8 mouse cellular contexts compared by ENCODE assay signal in genomic region chr10:70521379-70521778, GRCm38 (mm10).
DNase-seq lines count a peak whose midpoint lies in the region; ATAC-seq lines count a peak whose summit lies in the region.

No protein-coding gene starts in this region.

- no peaks in the 10 kb centered on the region for H3K27me3 ChIP-seq in lung, embryonic 15.5 days
- H3K27me3 ChIP-seq in forebrain, embryonic 13.5 days: no peaks in the 10 kb centered on the region
- H3K27me3 ChIP-seq in limb, embryonic 12.5 days: no peaks in the 10 kb centered on the region

- peak overlapping the region; percentile 39 for H3K4me3 ChIP-seq in lung, embryonic 15.5 days
- H3K4me3 ChIP-seq in forebrain, embryonic 13.5 days: peak overlapping the region; percentile 48
- peak overlapping the region; percentile 52 for H3K4me3 ChIP-seq in limb, embryonic 12.5 days (replicated peaks)

- no peak overlapping the region for H3K27ac ChIP-seq in lung, embryonic 15.5 days
- no peak overlapping the region for H3K27ac ChIP-seq in forebrain, embryonic 13.5 days
- 0 out of 2 replicates have a peak overlapping the region, but pooled peaks have one; percentile 87 for H3K27ac ChIP-seq in limb, embryonic 12.5 days

- 30% methylated on average over 5 of the region's 5 CpGs for WGBS in lung, embryonic 15.5 days
- 19% methylated on average over 5 of the region's 5 CpGs for WGBS in forebrain, embryonic 13.5 days
- 21% methylated on average over 5 of the region's 5 CpGs for WGBS in limb, embryonic 12.5 days

- DNase-seq in lung, postnatal 25 days (ENCODE audit: low spot score): no peak
- DNase-seq in retina, postnatal 1 day: peak; percentile 68
- DNase-seq in gastrocnemius, postnatal 25 days: no peak
- DNase-seq in cerebellum, postnatal 4 days (ENCODE audit: low spot score in 2 of 2): no peak
- DNase-seq in kidney, adult 8-10 months: no peak

- no peaks in the 10 kb centered on the region for H3K36me3 ChIP-seq in lung, embryonic 15.5 days
- H3K36me3 ChIP-seq in forebrain, embryonic 13.5 days (ENCODE audit: poor library complexity, severe bottlenecking): 0 out of 2 replicates have a peak, but pooled peaks cover 6% of the 10 kb centered on the region
- H3K36me3 ChIP-seq in limb, embryonic 12.5 days: no peaks in the 10 kb centered on the region

- no peaks in the 10 kb centered on the region for H3K9me3 ChIP-seq in lung, embryonic 15.5 days
- H3K9me3 ChIP-seq in forebrain, embryonic 13.5 days (replicated peaks): peaks cover 8% of the 10 kb centered on the region
- peaks cover 4% of the 10 kb centered on the region; the same call in 1 of the 2 replicates for H3K9me3 ChIP-seq in limb, embryonic 12.5 days

- peaks cover 20% of the 10 kb centered on the region for H3K4me1 ChIP-seq in lung, embryonic 15.5 days
- peaks cover 27% of the 10 kb centered on the region for H3K4me1 ChIP-seq in forebrain, embryonic 13.5 days
- peaks cover 20% of the 10 kb centered on the region for H3K4me1 ChIP-seq in limb, embryonic 12.5 days (replicated peaks)

- H3K4me2 ChIP-seq in lung, embryonic 15.5 days: peak overlapping the region; percentile 81
- peak overlapping the region; percentile 90 for H3K4me2 ChIP-seq in forebrain, embryonic 13.5 days
- H3K4me2 ChIP-seq in limb, embryonic 12.5 days: peak overlapping the region; percentile 93

- ATAC-seq in lung, embryonic 15.5 days (ENCODE audit: borderline replicate concordance, extremely low read depth, low FRiP score, low TSS enrichment): no peak
- ATAC-seq in forebrain, embryonic 13.5 days: no peak
- no peak for ATAC-seq in limb, embryonic 12.5 days (ENCODE audit: insufficient number of reproducible peaks, insufficient read depth, low FRiP score, low TSS enrichment, low read depth)

- no peak overlapping the region for H3K9ac ChIP-seq in lung, embryonic 15.5 days
- H3K9ac ChIP-seq in forebrain, embryonic 13.5 days: 0 out of 2 replicates have a peak overlapping the region, but pooled peaks have one; percentile 75
- no peak overlapping the region for H3K9ac ChIP-seq in limb, embryonic 12.5 days (replicated peaks)
